Mouse (Mus musculus): Measurements from ENCODE around the gene Amotl1.
"Not testable (repeated sequence)": the region's sequence is repeated elsewhere in the genome, so short reads cannot be mapped to it uniquely, and the experiment has no call there.

Gene Amotl1

DNA sequence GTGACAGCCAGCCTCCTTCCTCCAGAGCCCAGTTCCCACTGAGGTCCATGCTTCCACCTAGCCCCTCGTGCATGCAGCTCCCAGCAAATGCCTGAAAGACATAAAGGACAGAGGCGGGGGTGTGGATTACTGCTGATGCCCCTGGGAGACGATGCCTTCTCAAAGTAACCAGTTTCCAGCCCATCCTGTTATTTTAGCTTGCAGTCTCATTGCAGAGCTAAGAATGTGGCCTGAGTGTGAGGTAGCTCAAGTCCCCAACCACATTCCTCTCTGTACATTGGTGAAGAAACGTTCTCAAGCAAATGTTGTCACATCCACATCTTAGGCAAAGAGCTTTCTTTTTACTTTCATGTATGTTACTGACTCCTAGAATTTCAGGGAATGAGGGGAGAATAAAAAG is at the start of gene Amotl1:
Gene Amotl1 (minus strand): TSS at position 101 of the 400 bp plus-strand sequence.
- no peak for DNase-seq

GRCm38 (mm10) chr9:14689376-14690108 is 44.7 kb upstream of the Amotl1 start:
- no peak for DNase-seq

DNA sequence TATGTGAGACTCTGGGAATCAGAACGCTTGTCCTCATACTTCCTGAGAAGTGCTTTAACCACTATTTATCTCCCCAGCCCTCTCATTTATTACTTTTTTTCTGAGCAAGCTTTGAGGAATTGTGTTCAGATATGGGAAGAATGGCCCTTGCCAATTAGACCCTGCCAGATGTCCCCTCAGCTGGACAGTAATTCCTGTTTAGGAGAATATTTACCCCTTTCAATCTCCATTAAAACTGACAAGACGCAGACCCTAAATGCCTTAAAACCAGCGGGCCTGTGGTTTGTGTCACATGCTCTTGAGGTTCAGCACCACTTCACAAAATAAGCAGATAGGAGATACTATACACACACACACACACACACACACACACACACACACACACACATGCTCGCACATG is 39.5 kb upstream of the Amotl1 start:
- DNase-seq = no peak

- DNase-seq = no peak
Observed at GRCm38 (mm10) chr9:14682741-14683140, 37.9 kb upstream of the Amotl1 start.

- DNase-seq = no peak
Observed at GRCm38 (mm10) chr9:14680584-14680983, 35.7 kb upstream of the Amotl1 start.

DNA sequence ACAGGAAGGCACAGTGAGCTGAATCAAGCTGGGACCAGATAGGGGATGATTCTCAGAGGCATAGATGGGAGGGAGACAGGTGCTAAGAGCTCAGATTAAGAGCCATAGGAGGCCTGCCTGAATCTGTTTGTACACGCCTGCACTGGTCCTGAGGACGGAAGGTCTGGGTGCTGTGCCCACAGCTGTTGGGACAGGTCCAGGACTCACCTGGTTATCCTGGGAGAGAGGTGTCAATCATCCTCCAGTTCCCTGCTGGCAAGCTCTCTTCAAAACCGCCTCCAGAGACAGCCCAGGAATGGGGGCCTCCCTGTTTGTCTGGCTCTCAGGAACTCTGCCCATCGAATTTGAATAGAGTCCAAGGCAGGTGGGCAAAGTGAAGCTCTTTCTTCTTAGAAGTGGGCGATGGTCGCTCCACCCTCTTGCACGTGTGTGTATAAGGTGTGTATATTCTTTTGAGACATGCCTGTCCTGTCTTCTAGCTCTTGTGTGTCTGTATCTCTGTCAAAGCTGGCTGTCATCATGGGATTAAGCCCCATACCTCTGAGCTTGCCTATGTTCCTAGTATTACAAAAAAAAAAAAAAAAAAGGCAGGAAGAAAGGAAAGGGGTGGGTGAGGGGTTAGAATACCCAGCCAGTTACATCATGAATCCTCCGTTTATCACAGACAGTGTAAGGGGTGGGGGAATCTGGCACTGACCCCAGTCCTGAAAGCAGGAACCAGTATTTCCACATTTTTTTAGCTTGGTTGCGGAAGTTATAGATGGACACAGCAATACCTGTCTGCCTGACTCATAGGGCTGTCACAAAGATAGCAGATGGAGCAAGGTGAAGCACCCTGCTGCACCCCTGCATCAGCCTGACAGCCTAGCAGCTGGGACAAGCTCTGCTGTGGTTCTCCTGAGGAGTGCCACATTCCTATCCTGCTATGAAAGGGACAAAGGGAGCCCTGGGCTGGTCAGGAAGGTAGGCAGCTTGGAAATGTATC is 31.1 kb upstream of the Amotl1 start:
- DNase-seq = no peak

DNA sequence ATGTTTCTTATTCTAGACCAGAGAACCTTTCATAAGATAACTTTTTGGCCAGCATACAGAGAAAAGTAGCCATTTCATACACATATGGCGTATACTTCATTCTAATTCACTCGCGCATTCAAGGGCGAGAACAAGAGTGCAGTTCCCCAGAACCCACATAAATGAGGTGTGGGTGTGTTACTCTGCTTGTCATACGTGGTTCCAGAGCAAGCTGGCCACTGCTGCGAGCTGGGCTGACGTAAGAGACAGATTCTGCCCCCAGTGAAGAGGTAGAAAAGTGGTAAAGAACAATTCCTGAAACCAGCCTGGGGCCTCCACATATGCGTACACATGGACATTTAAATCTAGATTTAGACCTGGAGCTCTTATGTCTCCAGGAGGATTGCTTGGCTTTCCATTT is 29.6 kb upstream of the Amotl1 start:
- no peak for DNase-seq

DNA sequence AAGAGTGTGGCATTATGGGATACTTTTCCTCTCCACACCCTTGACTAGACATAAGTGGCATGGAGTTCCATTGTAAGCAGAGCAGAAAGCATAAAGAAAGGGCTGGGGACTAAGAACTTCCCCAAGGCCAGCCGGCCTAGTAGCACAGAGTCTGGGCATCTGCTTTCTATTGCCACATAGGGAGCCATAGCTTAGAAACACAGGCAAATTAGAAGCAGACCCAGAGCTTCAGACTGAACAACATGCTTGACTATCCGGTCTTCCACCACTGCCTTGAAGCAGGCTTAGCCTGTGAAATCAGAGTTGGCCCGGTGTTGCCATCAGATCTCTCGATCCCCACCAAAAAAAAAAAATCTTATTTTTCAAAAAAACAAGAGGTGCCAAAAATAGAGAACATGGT is 28.3 kb upstream of the Amotl1 start:
- no peak for DNase-seq

GRCm38 (mm10) chr9:14671965-14672364 is 27.1 kb upstream of the Amotl1 start:
- DNase-seq = not testable (repeated sequence)

- DNase-seq = no peak
Observed at GRCm38 (mm10) chr9:14668382-14668781, 23.5 kb upstream of the Amotl1 start.

DNA sequence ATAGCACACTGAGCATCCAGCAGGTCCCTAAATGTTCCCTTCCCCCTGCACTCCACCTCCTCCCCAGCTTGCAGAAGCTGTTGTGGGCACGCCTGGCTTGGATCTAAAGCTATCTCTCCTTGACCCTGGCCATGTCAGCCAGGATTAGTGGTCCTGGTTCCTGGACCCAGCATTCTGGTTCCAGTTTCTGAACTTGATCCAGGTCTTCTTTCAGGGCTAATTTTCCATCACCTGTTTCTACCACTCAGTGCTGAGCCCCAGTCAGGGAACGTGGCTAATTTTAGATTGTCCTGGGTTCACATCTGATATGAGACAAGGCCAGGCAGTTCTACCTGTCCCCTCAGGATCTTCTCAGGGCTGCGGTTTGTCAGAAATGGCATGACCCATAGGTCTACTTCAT is 21.2 kb upstream of the Amotl1 start:
- no peak for DNase-seq

GRCm38 (mm10) chr9:14663591-14663990 is 18.7 kb upstream of the Amotl1 start:
- DNase-seq = no peak

- no peak for DNase-seq
Observed at GRCm38 (mm10) chr9:14662876-14663275, 18.0 kb upstream of the Amotl1 start.

GRCm38 (mm10) chr9:14662138-14662537 is 17.3 kb upstream of the Amotl1 start:
- DNase-seq = no peak

GRCm38 (mm10) chr9:14657926-14658325 is 13.1 kb upstream of the Amotl1 start:
- no peak for DNase-seq

GRCm38 (mm10) chr9:14654010-14654409 is 9.2 kb upstream of the Amotl1 start:
- DNase-seq = no peak

DNA sequence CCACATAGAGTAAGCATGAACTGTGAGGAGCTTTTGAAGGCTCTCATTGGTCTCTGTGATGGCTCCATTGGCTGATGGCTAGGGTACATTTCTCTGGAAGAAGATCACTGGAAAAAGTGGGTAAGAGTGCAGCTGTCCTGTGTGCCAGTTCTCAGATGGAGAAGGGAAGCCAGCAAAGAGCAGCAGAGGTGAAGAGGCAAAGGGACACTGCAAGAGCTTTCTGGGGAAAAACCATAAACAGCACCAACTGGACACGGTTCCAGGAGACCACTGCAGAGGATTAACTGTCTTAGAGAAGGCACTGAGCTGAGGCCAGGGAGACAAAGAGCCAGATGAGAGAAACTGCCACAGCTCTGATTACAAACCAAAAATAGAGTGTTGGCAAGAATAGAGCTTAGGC is 7.9 kb upstream of the Amotl1 start:
- DNase-seq = no peak

GRCm38 (mm10) chr9:14647849-14648248 is 3.0 kb upstream of the Amotl1 start:
- no peak for DNase-seq

- DNase-seq = no peak
Observed at GRCm38 (mm10) chr9:14646641-14647040, 1.8 kb upstream of the Amotl1 start.

DNA sequence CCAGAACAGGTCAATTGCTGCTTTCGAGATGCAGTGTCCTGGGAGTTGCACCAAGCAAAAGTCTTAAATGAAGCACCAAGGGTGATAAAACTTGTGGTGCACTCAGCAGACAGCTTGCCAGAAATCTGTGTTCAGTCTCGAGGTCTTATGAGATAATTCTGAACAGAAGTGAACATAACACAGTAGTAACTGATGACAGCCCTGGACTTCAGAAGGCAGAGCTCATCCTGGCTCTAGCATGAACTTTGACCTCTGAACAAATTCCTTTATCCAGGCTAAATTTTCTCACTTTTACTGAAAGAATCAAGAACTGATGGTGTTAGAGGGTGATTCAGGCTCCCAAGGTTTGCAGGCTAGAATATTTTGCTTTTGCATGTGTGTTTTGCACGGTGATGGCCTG is 1.2 kb upstream of the Amotl1 start:
- no peak for DNase-seq

DNA sequence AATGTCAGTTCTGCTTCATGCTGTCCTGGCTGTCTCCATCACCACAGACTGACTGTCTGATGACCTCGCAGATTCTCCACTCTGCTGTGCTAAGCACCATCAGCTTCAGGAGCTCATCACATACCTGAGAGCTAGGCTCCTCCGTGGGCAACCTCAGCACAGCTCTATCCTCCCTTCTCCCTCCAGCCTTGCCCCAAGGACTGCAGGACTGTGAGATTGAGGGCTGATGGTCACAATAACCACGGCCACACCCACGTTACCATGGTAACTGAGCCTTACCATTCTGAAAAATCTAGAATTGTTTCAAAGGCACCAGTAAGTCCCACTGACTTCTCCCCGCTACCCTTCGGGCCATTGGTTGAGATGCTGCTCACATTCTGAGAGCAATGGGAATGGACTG is 1.5 kb downstream of the Amotl1 start:
- no peak for DNase-seq

DNA sequence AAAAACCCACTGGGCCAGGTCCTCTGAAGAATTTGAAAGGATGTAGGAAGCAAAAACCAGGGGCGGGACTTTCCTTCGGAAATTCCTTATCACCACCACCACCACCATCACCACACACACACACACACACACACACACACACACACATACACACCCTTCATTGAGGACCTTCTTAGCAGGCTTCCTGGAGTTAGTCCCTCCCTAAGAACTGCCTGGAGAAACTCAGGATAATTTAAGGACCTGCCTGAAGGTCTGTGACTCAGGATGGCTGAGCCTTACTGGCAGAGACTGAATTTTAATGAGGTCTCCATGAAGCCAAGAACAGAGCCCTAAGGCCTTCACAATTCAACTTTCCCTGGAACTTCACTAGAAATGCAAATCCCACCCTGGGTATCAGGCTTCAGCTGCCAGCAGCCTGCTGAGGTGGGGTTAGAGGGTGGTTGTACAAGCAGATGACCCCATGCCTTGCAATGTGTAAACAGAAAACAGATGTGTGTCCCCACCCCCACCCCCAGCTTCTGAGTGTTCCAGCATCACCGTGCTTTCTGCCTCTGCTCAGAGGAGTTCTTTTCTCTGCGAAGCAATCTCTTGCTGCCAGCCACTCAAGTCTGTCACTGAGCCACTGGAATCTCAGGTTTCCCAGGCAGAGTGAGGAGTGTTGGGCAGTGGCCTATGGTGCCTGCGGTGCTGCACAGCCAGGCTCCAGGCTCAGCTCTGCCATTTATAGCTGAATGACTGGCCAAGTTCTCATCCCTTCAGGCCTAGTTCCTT is 2.4 kb downstream of the Amotl1 start:
- DNase-seq = no peak
